Mouse (Mus musculus): ENCODE data around the gene Pde6g.
A peak's percentile ranks its signal among the peaks of the same experiment; 100 is the strongest.

Gene Pde6g

DNA sequence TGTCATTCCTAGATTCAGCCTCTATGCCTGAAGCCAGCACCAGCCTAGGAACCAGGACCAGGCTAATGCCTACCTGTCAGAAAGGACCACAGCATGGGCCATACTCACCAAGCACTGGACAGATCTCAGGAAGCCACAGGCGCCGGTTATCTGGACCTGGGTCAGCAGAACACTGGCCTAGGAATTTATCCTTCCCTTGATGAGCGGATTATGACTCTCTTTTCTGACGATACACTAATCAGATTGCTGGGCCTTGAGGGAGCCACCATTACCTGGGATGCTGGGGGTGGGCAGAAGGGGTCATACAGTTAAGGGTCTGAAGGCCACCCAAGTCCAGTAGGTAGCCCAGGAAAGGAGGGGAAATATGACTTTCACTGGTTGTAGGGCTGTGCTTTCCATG lies at the start of gene Pde6g:
Gene Pde6g (minus strand): TSS at position 195 of the 400 bp plus-strand sequence.
- no peak for DNase-seq

- no peak for DNase-seq
Observed at GRCm38 (mm10) chr11:120501701-120502100, 48.4 kb upstream of the Pde6g start.

- DNase-seq = no peak
Observed at GRCm38 (mm10) chr11:120501018-120501417, 47.7 kb upstream of the Pde6g start.

GRCm38 (mm10) chr11:120500357-120500756 lies 47.1 kb upstream of the Pde6g start:
- DNase-seq = no peak

- DNase-seq = no peak
Observed at GRCm38 (mm10) chr11:120499894-120500293, 46.6 kb upstream of the Pde6g start.

DNA sequence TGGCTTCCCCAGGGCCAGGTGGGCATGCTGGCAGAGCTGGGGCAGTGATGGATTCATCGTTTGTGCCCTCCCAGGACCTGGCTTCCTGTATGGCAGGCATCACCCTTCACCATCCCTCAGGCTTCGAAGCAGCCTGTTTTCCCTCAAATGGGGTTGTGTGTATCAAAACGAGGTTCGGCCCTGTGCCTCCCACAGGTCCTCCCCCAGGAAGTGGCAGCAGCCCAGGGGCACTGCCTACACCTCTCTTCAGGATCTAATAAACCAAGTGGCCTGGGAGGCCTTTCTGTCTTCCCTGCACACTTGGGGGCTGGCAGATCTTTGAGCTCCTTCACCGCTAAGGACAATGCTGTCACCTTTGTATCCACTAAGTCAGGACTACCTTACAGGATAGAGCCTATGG lies 45.6 kb upstream of the Pde6g start:
- DNase-seq = no peak

DNA sequence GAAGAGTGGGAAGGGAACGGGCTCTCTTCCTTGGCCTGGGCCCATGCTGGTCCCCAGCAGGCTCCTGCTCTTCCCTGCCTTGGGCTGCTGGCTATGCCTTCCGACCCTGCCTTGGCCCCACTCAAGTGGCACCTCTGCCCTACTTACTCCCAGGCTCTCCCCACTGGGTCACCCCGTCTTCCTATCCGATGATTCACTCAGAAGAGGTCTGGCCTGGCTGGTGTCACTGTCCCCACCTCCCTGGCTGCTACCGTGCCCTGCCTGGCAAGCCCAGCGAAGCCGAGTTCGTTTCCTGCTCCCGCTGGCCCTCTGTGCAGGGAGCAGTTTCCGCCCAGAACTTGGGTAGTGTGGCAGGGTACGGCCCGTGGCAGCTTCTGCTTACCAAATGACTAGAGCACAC lies 44.9 kb upstream of the Pde6g start:
- no peak for DNase-seq

GRCm38 (mm10) chr11:120497436-120497835 lies 44.1 kb upstream of the Pde6g start:
- no peak for DNase-seq

GRCm38 (mm10) chr11:120493911-120494310 lies 40.6 kb upstream of the Pde6g start:
- no peak for DNase-seq

GRCm38 (mm10) chr11:120493351-120493750 lies 40.1 kb upstream of the Pde6g start:
- DNase-seq = no peak

DNA sequence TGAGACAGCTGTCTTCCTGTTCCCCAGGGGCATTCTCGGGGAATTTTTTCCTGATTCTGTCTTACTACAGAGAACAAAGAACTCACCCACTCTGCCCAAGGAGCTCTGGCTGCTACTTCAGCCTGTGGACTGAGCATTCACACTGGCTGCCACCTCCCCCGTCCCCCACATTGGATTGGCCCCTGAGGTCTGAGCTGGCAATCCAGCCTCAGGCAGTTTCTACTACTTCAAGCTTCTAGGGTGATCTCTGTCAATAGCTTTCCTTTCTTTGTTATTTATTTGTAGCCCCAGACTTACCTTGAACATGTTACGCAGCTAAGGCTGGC lies 39.5 kb upstream of the Pde6g start:
- no peak for DNase-seq

- DNase-seq = peak; percentile 26 to 53
Observed at GRCm38 (mm10) chr11:120492024-120492877, 39.0 kb upstream of the Pde6g start.

GRCm38 (mm10) chr11:120491317-120492023 lies 38.2 kb upstream of the Pde6g start, which contains the start of gene Slc25a10:
TSS of gene Slc25a10 (plus strand) at chr11:120491840.
- DNase-seq = peak; percentile 78 to 83

DNA sequence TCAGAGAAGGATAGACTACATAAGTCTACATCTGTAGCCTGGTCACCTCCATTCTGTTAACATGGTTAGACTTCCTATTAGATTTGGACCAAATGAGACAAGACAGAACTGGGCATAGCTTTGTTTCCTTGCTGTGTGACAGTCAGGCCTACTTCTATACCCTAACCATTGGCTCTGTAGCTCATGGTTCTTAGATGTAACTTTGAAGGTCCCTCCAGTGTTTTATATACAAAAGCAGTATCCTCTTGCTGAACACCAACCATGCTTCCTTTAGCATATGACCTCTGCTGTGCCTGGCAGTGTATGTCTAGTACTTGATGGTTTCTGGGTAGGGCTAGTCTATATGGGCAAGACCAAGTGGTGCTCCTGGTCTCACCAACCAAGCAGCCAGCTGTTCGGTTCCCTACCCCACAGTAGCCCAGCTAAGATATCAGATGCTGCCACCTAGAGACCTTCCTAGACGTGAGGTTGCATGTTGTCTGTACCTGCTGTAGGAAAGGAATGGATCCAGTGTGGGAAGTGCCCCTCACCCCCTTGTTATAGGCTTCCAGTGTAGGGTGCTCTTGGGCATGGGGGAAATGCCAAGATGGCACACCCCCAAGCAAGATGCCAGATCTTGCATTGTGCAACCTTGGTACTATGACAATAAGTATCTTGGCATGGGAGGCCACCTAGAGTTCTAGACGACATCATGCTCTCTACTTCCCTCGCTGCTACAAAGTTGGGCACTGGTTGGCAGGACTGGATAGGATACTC lies 37.2 kb upstream of the Pde6g start:
- DNase-seq = no peak

DNA sequence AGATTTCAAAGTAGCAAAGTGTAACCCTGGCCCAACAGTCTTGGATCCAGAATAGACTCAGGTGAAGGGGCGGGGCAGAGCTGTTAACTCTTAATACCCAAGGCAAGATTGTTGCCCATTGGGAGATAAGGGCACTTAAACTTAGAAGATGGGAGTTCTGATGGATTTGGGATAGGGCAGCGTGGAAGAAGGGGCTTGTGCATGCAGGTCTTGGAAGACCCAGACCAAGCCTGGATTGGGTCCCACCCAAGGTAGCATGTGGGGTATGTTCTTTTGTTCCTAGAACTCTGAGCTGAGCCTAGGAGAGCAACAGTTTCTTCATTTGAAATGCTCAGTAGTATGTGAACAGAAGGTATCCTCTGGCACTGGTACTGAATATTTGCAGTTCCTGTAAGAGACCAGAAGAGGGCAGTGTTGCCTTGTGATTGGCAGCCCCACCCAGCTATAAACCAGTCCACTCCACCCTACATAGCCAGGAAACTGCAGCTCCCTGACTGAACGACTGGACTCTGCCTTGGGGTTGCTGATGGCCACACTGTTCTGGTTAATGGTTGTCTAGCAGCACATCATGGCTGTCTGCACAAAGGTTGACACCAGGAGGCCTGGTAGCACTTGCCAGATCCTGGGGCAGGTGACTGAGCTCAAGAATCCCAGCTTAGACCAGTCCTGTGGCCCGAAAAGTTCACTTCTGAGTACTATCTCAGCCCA lies 35.9 kb upstream of the Pde6g start:
- peak; percentile 51 to 55 for DNase-seq

GRCm38 (mm10) chr11:120488516-120488915 lies 35.2 kb upstream of the Pde6g start:
- no peak for DNase-seq

- DNase-seq = no peak
Observed at GRCm38 (mm10) chr11:120485251-120485650, 32.0 kb upstream of the Pde6g start.

GRCm38 (mm10) chr11:120484265-120484981 lies 31.1 kb upstream of the Pde6g start, which contains the start of gene Mrpl12:
TSS of gene Mrpl12 (plus strand) at chr11:120484613.
- DNase-seq = peak; percentile 85 to 87

DNA sequence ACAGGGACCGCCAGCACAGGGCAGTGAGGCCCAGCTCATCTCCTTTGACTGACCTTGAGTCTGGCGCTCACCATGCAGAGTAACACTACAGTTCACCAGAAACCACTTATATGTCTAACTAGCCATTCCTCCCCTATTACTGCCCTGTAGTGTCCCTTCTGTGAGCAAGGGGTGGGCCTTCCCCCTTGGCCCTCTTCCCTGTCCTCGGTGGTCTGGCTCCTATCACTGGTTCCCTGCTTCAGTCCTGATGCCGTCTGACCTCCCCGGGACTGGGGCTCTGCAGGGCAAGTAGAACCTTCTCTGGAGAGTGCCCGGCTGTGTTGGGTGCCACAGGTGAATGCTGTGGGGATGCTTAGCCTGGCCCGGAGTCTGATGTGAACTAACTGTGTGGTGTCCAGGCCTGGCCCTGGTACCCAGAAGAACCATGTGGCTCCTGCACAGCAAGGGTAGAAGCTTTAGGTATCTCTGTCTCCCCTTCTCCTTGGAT lies 30.2 kb upstream of the Pde6g start:
- DNase-seq = no peak

DNA sequence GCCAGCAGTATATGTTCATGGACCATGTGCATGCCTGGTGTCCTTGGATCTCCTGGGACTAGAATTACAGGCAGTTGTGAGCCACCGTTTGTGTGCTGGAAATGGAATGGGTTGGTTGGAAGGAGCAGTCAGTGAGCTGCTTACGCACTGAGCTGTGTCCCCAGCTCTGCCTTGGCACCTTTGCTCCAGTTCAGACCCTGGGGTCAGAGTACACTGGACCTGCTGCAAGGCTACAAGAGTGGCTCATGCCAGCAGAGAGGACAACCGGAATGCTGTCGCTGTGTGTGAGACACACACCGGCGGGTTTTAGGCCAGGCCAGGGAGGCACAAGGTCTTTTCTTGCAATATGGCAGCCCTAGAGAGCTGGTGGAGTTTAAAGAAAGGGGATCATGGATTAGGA lies 18.8 kb upstream of the Pde6g start:
- DNase-seq = no peak

DNA sequence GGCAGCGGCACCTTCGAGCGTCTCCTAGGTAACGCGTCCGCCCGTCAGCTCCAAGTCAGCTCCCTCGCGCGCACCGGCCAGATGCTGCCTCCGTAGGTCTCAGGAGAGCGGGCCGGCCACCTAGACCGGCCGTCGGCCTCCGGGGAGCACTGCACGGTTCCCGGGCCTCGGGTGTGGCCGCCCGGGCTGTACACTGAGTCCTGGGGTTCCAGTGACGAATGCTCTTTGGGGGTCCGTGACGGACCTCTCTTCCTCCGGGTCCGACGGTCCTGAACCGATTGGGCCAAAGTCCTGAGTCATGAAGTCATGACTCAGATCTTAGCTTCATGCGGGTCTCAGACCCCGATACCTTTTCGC lies 14.4 kb upstream of the Pde6g start:
- DNase-seq = no peak

Data from thymus, postnatal 36 days (tissue).